25 mouse cellular contexts compared by ENCODE assay signal in genomic region chr13:5952863-5953262, GRCm38 (mm10).
DNase-seq lines count a peak whose midpoint lies in the region; ATAC-seq lines count a peak whose summit lies in the region.
"Had no signal": no experiment of that assay in that cellular context is flagged by ENCODE, and none has a peak within 500 bp of the region (broad histone marks: within the 10 kb centered on the region; RNA-seq: fewer than 3 reads in every experiment).

No protein-coding gene starts in this region.

- ATAC-seq in forebrain, embryonic 16.5 days: peak; percentile 45; the same call in 1 of the 2 replicates
- peak; percentile 59 for ATAC-seq in frontal cortex, adult (ENCODE audit: low TSS enrichment)
- ATAC-seq: activated CD4-positive, CD25-positive, alpha-beta regulatory T cell, adult 4 months; CD4-positive, CD25-positive, alpha-beta regulatory T cell, adult 4 months; forebrain, embryonic 15.5 days; Patski had no signal

- H3K36me3 ChIP-seq in forebrain, embryonic 16.5 days (ENCODE audit: control insufficient read depth, insufficient read depth): no peaks in the 10 kb centered on the region
- H3K36me3 ChIP-seq in forebrain, embryonic 10.5 days (replicated peaks): no peaks in the 10 kb centered on the region
- H3K36me3 ChIP-seq: embryonic facial prominence, embryonic 10.5 days; embryonic facial prominence, embryonic 12.5 days; forebrain, embryonic 12.5 days; forebrain, embryonic 15.5 days; G1E had no signal

- no peaks in the 10 kb centered on the region for H3K9me3 ChIP-seq in forebrain, embryonic 16.5 days (ENCODE audit: control insufficient read depth, low read length)
- no peaks in the 10 kb centered on the region for H3K9me3 ChIP-seq in forebrain, embryonic 10.5 days
- H3K9me3 ChIP-seq: embryonic facial prominence, embryonic 10.5 days; embryonic facial prominence, embryonic 12.5 days; forebrain, embryonic 12.5 days; forebrain, embryonic 15.5 days; G1E had no signal

- H3K27ac ChIP-seq in forebrain, embryonic 16.5 days (ENCODE audit: low read length): no peak overlapping the region
- no peak overlapping the region for H3K27ac ChIP-seq in forebrain, embryonic 10.5 days
- H3K27ac ChIP-seq: embryonic facial prominence, embryonic 10.5 days; embryonic facial prominence, embryonic 12.5 days; forebrain, embryonic 12.5 days; forebrain, embryonic 15.5 days had no signal

- 56% methylated on average over 2 of the region's 2 CpGs for WGBS in forebrain, embryonic 16.5 days
- WGBS in forebrain, embryonic 10.5 days: 85% methylated on average over 2 of the region's 2 CpGs

- no peak overlapping the region for H3K4me2 ChIP-seq in forebrain, embryonic 16.5 days (ENCODE audit: low read length)
- H3K4me2 ChIP-seq: embryonic facial prominence, embryonic 12.5 days; forebrain, embryonic 12.5 days; forebrain, embryonic 15.5 days had no signal

- H3K27me3 ChIP-seq in forebrain, embryonic 16.5 days (replicated peaks; ENCODE audit: control insufficient read depth, insufficient read depth, low read length): no peaks in the 10 kb centered on the region
- no peaks in the 10 kb centered on the region for H3K27me3 ChIP-seq in forebrain, embryonic 10.5 days (ENCODE audit: poor library complexity, severe bottlenecking)
- H3K27me3 ChIP-seq: CH12.LX; embryonic facial prominence, embryonic 12.5 days; forebrain, embryonic 12.5 days; forebrain, embryonic 15.5 days; Patski had no signal

- no peak overlapping the region for H3K9ac ChIP-seq in forebrain, embryonic 16.5 days (replicated peaks; ENCODE audit: low read depth, low read length)
- H3K9ac ChIP-seq: embryonic facial prominence, embryonic 12.5 days; forebrain, embryonic 12.5 days; forebrain, embryonic 15.5 days had no signal

- H3K4me3 ChIP-seq in forebrain, embryonic 16.5 days (replicated peaks; ENCODE audit: low read length): no peak overlapping the region
- H3K4me3 ChIP-seq in forebrain, embryonic 10.5 days: no peak overlapping the region
- H3K4me3 ChIP-seq: embryonic facial prominence, embryonic 10.5 days; embryonic facial prominence, embryonic 12.5 days; forebrain, embryonic 12.5 days; forebrain, embryonic 15.5 days had no signal

- DNase-seq in forebrain, embryonic 10.5 days (ENCODE audit: extremely low spot score, low spot score): no peak
- DNase-seq in frontal cortex, postnatal 10 days (ENCODE audit: low spot score in 2 of 2): no peak
- peak; percentile 5 for DNase-seq in right cerebral cortex, adult 18-20 months
- no peak for DNase-seq in right cerebral cortex, postnatal 10 days (ENCODE audit: low spot score in 2 of 2)
- DNase-seq in layer of hippocampus, adult 9-10 months (ENCODE audit: low spot score): no peak
- DNase-seq: adrenal gland, adult 8-10 months; adrenal gland, postnatal 14 days; adrenal gland, postnatal 36 days; B cell, adult 2 months; cerebellum, adult 11-12 months; cerebellum, adult 2 months; cerebellum, adult 9-10 months; cerebellum, postnatal 10 days; cerebellum, postnatal 25 days had no signal

- H3K4me1 ChIP-seq in forebrain, embryonic 16.5 days (replicated peaks; ENCODE audit: control insufficient read depth, insufficient read depth, low read length): no peaks in the 10 kb centered on the region
- H3K4me1 ChIP-seq in forebrain, embryonic 10.5 days: no peaks in the 10 kb centered on the region
- H3K4me1 ChIP-seq: embryonic facial prominence, embryonic 10.5 days; embryonic facial prominence, embryonic 12.5 days; forebrain, embryonic 12.5 days; forebrain, embryonic 15.5 days had no signal
